Mouse (Mus musculus) c-Kit-positive CD71-positive TER-119-negative erythroid progenitor cells, embryonic 14.5 days (primary cell): ENCODE data around the gene Tbck.

Experiments
- DNase-seq: peaks from one replicate; pipeline ENCODE4 v3.0.0-alpha.2; 2013; ENCODE audit warnings: low read depth

The Tbck gene

GRCm38 (mm10) chr3:132868838-132869237 is 184.9 kb downstream of the Tbck start:
- DNase-seq: no peak

- no peak for DNase-seq
Observed at GRCm38 (mm10) chr3:132870079-132870478, 186.1 kb downstream of the Tbck start.

DNA sequence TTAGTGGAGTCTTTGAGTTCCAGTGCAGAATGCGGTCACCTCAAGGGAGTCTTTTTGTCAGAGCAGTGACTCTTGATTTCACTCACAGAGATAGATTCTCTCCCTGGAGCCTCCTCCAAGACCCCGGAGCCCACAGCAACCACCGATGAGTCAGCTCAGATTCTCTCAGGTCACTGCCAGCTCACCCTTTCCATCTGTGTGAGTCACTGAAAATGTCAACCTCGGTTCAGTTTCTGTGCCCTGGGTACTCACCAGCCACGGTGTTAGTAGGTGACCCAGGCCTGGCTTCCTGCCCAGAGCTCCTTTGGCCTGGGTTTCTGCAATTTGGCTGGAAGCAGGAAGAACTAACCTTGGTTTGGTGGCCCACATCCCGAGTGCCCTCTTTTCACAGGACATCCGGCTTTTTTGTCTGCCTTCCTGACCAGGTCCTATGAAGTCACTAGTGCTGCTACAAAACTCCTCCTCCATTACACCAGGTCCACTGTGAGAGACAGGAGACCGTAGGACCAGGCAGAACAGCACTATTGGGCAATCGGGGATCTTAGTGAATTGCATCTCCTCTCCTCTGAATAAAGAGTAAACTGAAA is 187.5 kb downstream of the Tbck start:
- no peak for DNase-seq

- no peak for DNase-seq
Observed at GRCm38 (mm10) chr3:132873251-132873650, 189.3 kb downstream of the Tbck start.

DNA sequence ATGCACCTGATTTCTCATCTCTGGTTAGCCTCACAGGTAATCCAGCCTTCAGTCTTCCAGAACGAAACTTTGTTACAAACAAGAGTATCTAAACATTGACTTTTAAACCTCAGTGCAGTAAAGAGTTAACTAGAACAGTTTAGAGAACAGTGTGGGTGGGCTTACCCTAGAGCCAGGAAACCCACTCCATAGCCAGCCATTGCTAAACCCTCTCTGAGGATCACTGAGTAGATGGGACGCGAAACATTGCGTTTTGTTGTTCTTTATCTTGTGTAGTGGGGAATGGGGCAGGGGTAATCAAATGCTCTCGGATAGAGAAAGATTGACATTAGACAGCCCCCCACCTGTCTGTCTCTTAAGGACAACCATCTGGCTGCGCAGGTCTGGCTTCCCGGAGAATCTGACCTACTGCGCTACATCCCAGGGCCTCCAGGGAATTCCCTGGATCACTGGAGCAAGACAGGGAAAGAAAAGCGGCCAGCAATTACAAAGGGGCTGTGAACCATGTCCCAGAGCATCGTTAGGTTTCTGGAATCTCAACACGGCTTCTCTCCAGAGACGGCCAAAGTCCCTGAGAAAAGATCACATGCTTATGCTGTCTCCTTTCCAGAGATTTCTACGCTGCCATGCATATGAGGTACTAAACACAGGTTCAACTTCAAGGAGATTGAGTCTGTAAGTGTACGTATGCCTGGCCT is 192.2 kb downstream of the Tbck start:
- DNase-seq: no peak

GRCm38 (mm10) chr3:132876933-132877676 is 193.2 kb downstream of the Tbck start:
- DNase-seq: no peak

DNA sequence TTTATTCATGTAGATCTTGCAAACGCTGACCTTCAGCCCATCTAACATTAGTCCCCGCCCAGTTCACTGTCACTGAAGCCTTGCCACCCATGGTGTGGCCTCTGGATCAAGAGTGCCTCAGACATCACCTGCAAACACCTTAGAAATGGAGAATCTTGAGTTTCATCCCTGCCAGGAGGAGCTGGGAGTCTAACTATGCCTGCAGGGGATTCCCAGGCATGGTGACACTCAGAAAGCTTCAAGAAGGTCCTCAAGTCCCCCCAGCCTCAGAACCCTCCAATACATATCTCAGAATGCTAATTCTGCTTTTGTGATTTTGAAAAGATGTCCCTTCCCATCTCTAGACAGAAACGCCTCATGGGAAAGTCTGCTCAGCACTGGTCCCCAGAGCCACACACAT is 196.4 kb downstream of the Tbck start:
- no peak for DNase-seq

DNA sequence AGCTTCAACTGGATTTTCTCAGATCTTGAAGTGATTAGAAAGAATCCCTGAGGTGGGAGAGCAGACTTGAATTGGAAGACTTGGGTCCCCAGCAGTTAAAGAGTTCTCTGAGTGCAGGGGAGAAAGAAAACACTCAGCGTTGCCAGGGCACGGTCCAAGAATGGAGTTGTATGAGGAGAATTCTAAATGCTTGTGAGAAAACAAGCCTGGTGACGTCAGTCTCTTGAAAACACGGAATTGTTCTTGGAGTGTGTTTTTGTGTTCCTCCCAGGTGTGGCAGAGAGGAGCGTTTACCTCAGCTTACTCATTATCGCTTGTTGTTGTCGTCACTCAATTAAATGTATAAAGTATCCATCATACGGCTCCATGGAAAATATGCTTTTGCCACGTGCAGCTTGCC is 196.9 kb downstream of the Tbck start:
- DNase-seq: no peak

DNA sequence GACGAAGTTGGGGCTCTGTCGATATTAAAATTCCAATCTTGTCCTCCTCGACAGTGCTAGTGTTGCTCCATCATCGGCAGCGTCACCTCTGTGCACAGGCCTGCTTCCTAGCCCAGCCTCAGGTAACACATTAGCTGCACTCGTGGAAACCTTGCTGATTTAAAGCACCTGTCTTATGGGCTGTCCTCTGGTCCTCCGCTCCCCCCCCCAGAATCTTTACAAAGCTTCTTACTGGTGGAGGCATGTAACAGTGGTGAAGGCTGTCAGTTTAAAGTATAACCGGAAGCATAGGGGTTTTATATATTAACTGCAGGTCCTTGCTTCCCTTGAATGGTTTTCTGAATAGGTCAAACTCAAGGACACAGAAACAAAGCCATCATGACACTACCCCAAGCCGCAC is 199.3 kb downstream of the Tbck start:
- no peak for DNase-seq

GRCm38 (mm10) chr3:132884459-132884858 is 200.5 kb downstream of the Tbck start:
- no peak for DNase-seq

- peak; percentile 6 for DNase-seq
Observed at GRCm38 (mm10) chr3:132886419-132887050, 202.6 kb downstream of the Tbck start.

GRCm38 (mm10) chr3:132887074-132887848 is 203.3 kb downstream of the Tbck start:
- DNase-seq: peak; percentile 36
